Mouse (Mus musculus): ENCODE measurements around the gene Stat3.

Stat3 gene

DNA sequence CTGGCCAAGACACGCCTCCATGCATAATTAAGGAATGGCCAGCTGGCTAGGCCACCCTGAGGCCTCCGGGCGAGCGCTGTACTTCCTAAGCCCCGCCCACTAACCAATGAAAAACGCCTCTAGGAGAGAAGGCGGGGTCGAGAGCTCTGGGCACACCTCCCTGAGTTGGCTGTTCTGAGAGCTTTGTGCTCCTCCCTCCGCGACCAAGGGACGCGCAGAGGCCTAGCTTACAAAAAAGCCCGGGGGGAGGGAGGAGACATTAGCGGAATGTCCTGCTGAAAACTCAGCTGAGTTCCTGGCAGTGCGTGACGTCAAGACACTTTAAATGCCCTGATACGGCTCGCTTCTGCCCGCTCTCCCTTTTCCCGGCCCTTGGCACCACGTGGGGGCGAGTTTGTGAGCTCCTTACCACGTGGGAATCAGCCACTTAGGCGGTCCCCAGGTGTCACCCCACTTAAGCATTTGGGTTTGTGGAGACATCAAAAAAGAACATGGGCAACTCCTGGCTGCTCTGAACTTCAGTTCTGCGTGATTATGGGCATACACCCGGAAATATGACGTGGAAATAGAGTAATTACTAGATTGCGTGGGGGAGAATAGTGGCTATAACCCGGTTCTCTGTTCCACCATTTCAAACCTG lies at the start of gene Stat3:
Gene Stat3, minus strand, starts transcription at position 29 of the 640 bp plus-strand sequence.
- peak; percentile 100 for DNase-seq (ENCODE audit: low read depth, low spot score)

GRCm38 (mm10) chr11:100988674-100989073 lies 49.3 kb upstream of the Stat3 start:
- no peak for DNase-seq (ENCODE audit: low read depth, low spot score)

- DNase-seq (ENCODE audit: low read depth, low spot score), result no peak
Measured at GRCm38 (mm10) chr11:100985607-100986006, 46.3 kb upstream of the Stat3 start.

DNA sequence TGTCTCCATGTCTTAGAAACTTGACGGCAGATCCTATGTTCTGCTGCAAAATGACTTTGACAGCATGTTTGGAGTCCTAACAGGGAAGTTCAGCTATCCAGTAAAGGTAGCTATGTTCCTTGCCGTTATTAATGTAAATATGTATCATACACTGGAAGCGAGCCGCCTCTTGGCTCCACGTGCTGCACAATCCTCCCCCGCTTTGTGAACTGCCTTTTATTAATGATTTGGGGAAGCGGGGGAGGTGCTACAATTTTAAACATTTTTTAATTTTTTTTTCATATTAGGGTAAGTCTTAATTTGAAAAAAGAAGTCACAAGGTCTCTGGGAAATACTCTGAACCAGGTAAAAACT lies 44.4 kb upstream of the Stat3 start:
- DNase-seq (ENCODE audit: low read depth, low spot score), result no peak

GRCm38 (mm10) chr11:100983125-100983777 lies 43.9 kb upstream of the Stat3 start:
- peak; percentile 85 for DNase-seq (ENCODE audit: low read depth, low spot score)

DNA sequence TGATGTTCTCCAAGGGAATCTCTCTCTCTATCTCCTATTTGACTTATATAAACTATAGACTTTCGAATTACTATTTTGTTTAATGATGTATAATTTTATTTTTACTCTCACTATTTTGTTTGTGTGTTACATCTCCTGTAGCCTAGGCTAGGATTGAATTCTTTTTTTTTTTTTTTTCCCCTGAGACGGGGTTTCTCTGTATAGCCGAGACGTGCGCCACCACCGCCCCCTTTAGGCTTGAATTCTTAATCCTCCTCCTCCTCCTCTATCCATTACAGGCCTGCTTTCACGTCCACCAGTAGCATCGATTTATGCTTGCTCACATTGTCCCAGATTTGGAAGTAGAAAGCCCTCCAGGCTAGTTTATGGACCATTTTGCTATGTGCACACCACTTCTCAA lies 42.7 kb upstream of the Stat3 start:
- DNase-seq (ENCODE audit: low read depth, low spot score), result no peak

DNA sequence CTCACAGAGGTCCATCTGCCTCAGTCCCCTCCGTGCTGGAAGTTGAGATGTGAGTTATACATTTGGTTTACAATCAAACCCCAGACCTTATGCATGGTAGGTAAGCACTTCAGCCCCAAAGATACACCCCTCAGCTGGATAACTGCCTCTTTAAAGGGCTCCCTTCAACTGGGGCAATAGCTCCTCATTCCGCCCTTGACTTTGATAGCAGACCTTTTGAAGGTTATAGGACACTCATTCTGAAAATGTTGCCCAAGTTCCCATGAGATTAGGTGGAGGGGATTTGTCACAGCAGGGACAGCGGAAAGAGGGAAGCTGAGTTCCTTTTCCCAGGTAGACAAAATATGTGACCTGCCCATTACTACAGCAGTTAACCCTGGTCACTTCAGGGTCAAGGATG lies 41.9 kb upstream of the Stat3 start:
- DNase-seq (ENCODE audit: low read depth, low spot score), result no peak

GRCm38 (mm10) chr11:100980438-100980837 lies 41.1 kb upstream of the Stat3 start:
- DNase-seq (ENCODE audit: low read depth, low spot score), result no peak

GRCm38 (mm10) chr11:100979887-100980286 lies 40.5 kb upstream of the Stat3 start:
- DNase-seq (ENCODE audit: low read depth, low spot score), result peak; percentile 70

DNA sequence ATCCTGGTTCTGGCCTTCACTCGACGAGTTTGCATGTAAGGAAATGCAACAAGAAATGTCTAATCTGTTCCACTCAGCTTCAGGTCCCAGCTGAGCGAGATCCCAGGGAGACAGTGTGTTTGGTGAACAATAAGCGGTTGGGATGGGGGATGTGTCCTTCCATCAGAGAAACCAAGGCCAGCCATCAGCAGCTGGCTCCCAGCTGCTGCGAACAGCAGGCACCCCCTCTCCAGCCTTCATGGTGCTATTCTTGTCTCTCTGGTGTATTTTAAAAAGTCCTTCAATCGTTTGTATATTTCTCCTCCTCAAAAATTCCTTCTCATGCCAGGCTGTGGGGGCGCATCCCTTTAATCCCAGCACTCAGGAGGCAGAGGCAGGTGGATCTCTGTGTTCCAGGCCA lies 35.9 kb upstream of the Stat3 start:
- peak; percentile 25 for DNase-seq (ENCODE audit: low read depth, low spot score)

- peak; percentile 56 for DNase-seq (ENCODE audit: low read depth, low spot score)
Measured at GRCm38 (mm10) chr11:100974381-100974970, 35.1 kb upstream of the Stat3 start.

GRCm38 (mm10) chr11:100973245-100973644 lies 33.9 kb upstream of the Stat3 start:
- no peak for DNase-seq (ENCODE audit: low read depth, low spot score)

DNA sequence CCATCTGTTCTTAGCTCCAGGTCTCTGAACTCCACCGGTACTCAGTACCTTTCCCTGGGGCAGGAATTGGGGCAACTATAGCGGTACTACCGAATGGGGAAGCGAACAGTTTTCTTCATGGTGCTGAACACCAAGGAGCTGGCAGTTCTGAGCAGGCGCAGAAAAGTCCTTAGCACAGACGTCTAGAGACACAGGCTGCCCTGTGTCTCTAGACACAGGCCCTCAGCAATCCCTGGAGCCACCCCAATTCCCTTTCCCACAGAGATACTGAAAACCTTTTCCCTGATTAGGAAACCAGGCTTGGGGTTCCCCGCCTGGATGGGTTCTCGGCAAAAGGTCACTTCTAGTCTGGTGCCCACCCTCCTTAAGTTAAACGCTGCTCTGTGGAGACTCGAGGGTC lies 32.1 kb upstream of the Stat3 start:
- DNase-seq (ENCODE audit: low read depth, low spot score), result no peak

DNA sequence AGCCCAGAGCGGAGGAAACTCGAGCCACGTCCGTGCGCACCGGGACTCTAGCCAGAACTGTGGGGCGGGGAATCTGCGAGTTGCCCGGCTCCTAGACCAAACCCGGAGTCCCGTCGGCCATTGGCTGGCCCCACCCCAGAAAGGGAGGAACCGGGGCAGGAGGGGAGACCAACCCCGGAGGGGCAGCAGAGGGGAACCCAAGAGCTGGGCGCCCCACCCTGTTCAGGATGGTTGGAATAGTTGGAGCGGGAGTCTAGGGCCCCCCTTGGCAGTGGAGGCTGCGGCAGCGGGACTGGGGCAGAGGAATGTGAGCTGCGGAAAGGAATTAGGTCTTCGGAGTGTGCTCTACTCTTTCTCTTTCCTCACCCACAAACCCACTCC lies 31.2 kb upstream of the Stat3 start, which contains the start of gene Cavin1:
Gene Cavin1, minus strand, starts transcription at position 331 of the 381 bp plus-strand sequence.
- DNase-seq (ENCODE audit: low read depth, low spot score), result peak; percentile 53

GRCm38 (mm10) chr11:100969744-100970556 lies 30.6 kb upstream of the Stat3 start:
- no peak for DNase-seq (ENCODE audit: low read depth, low spot score)

GRCm38 (mm10) chr11:100969189-100969743 lies 29.9 kb upstream of the Stat3 start:
- no peak for DNase-seq (ENCODE audit: low read depth, low spot score)

GRCm38 (mm10) chr11:100968501-100968900 lies 29.2 kb upstream of the Stat3 start:
- no peak for DNase-seq (ENCODE audit: low read depth, low spot score)

GRCm38 (mm10) chr11:100967881-100968420 lies 28.6 kb upstream of the Stat3 start:
- DNase-seq (ENCODE audit: low read depth, low spot score), result no peak

DNA sequence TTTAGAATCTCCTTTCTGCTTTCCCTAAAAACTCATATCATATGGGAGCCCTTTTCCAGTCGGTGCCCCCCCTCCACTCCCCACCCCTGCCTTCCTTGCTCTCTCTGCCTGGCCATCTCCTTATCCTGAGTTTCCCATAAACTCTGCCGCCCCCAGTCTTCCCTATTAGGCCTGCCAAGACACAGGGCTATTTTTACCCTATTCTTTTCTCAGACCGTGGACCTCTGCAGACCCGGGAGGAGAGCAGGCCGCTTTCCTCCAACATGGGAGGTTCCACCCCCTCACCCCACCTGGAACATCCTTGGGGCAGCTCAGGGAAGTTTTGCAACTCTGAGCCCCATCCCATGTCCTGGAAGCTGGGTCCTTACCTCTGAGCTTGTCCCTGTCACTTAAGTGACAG lies 28.0 kb upstream of the Stat3 start:
- DNase-seq (ENCODE audit: low read depth, low spot score), result no peak

- DNase-seq (ENCODE audit: low read depth, low spot score), result no peak
Measured at GRCm38 (mm10) chr11:100965760-100966159, 26.4 kb upstream of the Stat3 start.

DNA sequence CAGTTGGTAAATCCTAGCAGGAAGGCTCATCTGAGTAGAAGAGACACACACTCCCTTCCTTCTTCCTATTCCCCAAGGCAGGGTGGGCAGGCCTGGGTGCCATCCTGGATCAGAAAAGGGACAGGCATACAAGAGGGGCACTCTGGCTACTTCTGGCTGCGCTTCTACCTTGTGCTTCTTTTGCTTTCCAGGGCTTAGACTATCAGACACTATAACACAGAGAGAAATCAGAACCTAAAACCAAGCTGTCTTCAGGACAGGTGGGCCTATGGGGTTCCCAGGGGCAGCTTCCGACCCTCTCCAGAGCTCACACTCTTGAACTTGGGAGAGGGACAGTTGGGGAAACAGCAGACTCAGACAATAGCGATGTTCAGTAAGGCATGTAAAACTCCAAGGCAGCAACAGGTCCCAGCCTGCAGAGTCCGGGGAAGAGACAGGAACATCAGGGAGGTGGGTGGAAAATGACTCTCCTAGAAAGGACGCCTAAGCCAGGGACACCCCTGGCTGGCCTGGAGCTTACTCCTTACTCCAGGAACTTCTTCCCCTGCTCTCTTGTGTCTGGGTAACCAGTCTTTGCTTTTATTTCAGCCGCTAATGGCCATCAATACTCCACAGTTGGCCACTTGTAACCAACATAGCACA lies 25.7 kb upstream of the Stat3 start:
- DNase-seq (ENCODE audit: low read depth, low spot score), result no peak

Measured in brain, adult 2 months (tissue).